Mouse (Mus musculus): ENCODE results near the gene Dgki.
"Not testable (repeated sequence)": the region's sequence is repeated elsewhere in the genome, so short reads cannot be mapped to it uniquely, and the experiment has no call there.

Gene Dgki

GRCm38 (mm10) chr6:37150483-37150882 lies 149.5 kb downstream of the Dgki start:
- no peak for DNase-seq (ENCODE audit: low spot score in 2 of 2)

- DNase-seq (ENCODE audit: low spot score in 2 of 2): no peak
Measured at GRCm38 (mm10) chr6:37150038-37150437, 149.9 kb downstream of the Dgki start.

DNA sequence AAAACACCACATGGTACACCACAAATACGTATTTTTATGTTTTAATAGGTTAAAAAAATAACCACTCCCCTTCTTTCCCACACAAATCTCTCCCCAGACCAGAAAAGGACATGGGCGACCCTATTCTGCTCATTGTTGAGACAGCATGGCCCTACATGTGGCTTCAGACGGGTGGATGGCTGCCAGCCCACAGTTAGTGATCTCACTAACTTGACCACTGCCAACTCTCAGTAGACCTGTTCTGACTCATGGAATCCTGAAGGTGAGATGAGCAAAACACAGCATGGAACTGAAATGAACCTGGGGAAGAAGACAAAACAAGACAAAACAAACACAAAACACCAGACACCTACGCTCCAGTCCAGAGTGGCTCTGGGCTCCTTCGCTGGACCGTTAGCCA lies 150.8 kb downstream of the Dgki start:
- DNase-seq (ENCODE audit: low spot score in 2 of 2): no peak

DNA sequence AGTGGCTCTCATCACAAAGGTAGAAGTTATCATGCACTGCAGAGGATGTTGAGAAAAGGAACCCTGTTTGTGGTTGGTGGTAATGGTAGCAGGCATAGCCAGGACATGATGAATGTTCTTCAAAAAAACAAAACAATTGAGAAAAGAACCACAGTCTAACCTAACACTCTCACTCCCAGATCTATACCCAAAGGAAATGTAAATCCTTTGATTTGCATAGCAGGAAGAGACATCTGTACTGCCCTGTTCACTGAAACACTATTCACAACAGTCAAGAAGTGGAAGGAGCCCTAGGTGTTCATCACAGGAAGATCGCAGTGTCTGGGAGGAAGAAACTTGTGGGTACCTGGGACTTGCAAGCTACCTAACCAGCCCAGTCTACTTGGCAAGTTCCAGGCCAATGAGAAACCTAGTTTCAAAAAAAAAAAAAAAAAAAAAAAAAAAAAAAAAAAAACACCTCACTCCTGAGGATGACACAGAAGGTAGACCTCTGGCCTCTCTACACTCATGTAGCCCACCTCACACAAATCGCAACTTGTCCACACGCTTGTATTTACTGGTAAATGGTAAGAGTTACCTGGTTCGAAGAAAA lies 152.5 kb downstream of the Dgki start:
- no peak for DNase-seq (ENCODE audit: low spot score in 2 of 2)

GRCm38 (mm10) chr6:37143867-37144163 lies 156.2 kb downstream of the Dgki start:
- DNase-seq (ENCODE audit: low spot score in 2 of 2): no peak

DNA sequence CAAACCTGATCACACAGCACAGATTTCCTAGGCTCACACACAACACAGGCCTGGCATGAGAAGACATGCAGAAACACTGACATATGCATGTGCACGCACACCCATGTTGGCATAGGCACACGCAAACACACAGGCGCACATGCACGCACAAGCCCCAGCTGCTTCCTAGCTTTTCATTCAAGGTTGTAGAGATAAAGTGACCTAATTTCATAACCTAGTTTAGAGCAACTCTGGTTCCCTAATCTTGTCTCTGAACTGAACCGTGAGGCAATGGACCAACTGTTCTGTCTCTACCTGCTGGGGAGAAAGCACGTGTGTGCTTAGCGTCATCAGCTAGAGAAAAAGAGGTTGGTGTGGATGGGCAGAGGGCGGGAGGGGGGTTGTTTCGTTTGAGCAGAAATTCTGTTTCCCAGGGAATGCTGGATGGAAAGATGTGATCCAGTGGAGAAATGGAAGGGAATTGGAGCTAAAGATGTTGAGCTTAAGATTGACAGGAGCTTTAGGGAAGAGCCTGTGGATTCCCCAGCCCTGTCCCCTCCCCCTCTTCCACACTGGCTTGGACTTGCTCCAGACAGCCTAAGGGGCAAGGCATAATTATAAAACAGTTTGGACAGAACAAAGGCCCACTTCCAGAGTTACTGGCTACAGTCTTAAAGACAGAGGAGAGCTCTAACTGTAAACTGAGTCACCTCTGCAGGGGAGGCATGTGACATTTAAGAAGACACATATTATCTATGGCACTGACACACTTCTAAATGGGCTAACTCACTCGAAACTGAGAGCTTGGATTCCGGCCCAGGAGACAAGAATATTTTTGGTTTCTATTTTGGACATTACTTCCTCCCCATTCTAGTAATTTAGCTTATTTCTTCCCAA lies 156.8 kb downstream of the Dgki start:
- no peak for DNase-seq (ENCODE audit: low spot score in 2 of 2)

DNA sequence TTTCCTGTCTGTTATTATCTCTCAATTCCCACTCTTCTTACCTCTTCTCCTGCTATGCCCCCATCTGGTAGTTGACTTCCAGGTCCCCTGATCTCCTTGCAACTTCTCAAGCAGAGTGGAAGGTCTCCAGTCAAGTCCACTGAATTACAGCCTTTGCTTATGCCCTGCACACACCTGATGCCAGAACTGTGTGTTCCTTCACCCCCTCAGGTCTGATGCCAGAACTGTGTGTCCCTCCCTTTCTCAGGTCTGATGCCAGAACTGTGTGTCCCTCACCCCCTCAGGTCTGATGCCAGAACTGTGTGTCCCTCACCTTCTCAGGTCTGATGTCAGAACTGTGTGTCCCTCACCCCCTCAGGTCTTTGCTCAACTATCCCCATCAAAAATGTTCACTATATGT lies 161.2 kb downstream of the Dgki start:
- no peak for DNase-seq (ENCODE audit: low spot score in 2 of 2)

DNA sequence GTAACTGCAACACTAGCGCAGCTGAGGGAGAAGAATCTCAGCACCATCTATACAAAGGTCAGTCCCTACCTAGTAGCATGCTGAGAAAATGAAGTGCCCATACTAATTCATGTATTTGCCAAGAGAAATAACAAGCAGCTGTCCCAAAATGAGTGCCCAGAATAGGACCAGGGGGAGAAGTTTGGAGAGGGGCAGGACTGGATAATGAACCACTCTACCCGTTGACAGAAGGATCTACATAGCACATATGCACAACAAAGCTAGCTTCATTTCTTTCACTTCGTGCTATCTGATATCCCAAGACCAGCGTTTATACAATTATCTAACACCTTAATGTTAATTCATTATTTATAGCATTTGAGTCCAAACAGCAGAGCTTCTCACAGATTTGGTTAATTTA lies 168.7 kb downstream of the Dgki start:
- no peak for DNase-seq (ENCODE audit: low spot score in 2 of 2)

- DNase-seq (ENCODE audit: low spot score in 2 of 2): no peak
Measured at GRCm38 (mm10) chr6:37120417-37121154, 179.4 kb downstream of the Dgki start.

- no peak for DNase-seq (ENCODE audit: low spot score in 2 of 2)
Measured at GRCm38 (mm10) chr6:37119205-37119604, 180.8 kb downstream of the Dgki start.

DNA sequence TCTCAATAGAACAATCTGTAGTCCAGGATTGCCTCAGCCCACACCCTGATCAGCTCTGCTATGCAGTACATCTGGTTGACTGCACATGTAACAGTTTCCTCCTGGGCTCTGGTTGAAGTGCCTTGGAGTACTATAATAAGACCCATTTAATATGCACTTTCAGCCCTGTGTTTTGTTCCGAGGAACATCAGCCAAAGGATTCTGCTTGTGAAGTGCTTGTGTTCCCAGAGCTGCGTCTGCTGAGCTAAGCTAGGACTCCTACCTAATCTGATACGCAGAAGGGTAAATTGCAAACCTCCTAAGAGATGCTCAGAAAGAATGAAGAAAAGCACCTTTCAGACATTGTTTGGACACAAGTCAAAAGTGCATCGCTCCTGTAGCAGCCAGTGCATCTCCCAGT lies 186.9 kb downstream of the Dgki start:
- no peak for DNase-seq (ENCODE audit: low spot score in 2 of 2)

DNA sequence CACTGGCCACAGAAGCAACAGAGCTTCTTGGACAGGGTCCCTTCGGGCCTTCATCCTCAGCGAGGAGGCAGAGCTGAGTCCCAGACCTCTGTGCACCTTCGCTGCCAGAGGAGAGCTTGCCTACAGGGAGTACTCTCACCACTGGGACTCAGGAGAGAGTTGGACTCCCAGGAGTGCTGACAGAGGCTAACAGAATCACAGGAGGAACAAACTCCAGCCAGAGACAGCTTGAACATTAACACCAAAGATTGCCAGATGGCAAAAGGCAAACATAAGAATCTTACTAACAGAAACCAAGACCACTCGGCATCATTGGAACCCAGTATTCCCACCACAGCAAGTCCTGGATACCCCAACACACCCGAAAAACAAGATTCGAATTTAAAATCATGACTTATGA lies 193.7 kb downstream of the Dgki start:
- DNase-seq (ENCODE audit: low spot score in 2 of 2): not testable (repeated sequence)

- no peak for DNase-seq (ENCODE audit: low spot score in 2 of 2)
Measured at GRCm38 (mm10) chr6:37100413-37100812, 199.6 kb downstream of the Dgki start.

GRCm38 (mm10) chr6:37097356-37098155 lies 202.4 kb downstream of the Dgki start:
- peak; percentile 41 to 83 for DNase-seq (ENCODE audit: low spot score in 2 of 2)

- no peak for DNase-seq (ENCODE audit: low spot score in 2 of 2)
Measured at GRCm38 (mm10) chr6:37096840-37097305, 203.1 kb downstream of the Dgki start.

- DNase-seq (ENCODE audit: low spot score in 2 of 2): no peak
Measured at GRCm38 (mm10) chr6:37089148-37090111, 210.6 kb downstream of the Dgki start.

- no peak for DNase-seq (ENCODE audit: low spot score in 2 of 2)
Measured at GRCm38 (mm10) chr6:37082990-37083389, 217.0 kb downstream of the Dgki start.

DNA sequence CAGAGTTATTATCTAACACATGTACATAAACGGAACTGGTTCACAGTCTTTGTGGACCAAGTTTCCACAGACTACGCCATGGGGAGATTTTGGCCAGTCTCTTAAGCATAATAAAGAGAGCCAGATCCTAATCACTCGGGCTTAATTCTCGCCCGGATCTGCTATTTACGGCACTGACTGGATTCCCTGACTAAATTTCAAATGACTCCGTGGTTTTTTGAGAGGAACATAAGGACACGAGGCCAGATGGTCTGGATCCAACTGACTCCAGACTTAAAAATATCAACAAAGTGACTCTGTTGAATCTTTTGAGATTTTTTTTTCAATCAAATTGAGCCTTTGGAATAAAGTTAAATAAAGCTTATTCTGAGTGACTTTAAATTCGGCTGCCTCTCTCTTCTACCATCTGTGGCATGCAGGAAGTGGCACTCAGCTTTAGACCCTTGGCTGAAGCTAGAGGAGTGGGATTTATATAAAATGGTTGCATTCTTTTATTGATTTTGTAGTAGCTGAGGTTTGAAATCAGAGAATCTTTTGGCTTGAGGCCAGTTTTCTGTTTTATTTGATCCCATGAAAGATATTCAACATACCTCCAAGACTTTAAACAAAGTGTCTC lies 227.5 kb downstream of the Dgki start:
- DNase-seq (ENCODE audit: low spot score in 2 of 2): no peak

GRCm38 (mm10) chr6:37069836-37070600 lies 230.0 kb downstream of the Dgki start:
- no peak for DNase-seq (ENCODE audit: low spot score in 2 of 2)

DNA sequence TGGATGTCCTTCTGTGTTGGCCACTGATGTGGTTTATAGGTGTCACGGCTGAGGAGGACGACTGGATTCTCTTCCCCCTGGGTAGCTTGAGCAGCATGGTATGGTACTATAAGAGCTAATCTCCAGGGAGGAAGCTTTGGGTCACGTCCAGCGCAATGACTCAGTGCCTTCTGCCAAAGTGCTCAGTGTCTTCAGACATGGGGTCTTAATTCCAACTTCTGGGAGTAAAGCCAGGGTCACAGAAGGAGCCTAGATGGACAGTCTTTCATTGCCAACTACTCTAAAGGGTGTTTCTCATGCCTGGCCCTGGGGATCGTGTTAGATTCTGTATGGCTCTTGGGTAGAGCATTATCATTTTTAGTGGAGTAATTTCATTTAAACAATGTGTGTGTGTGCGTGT lies 231.2 kb downstream of the Dgki start:
- no peak for DNase-seq (ENCODE audit: low spot score in 2 of 2)
